Mouse (Mus musculus) forebrain, postnatal 0 days (tissue): ENCODE measurements at regions not wholly inside any gene's neighbourhood (a gene's known extent, or its start where the extent isn't known, plus 50 kb on each side); places are given as distances from the start of the nearest gene placed in this dataset.
A peak's percentile ranks its signal among the peaks of the same experiment; 100 is the strongest.

Experiments used
- ATAC-seq: fragments of 200-750 bp; cut with Nextera tagmentation; 2 replicates; pipeline ENCODE4 v1.8.0; 2017; ENCODE audit warnings: mild to moderate bottlenecking, moderate library complexity
- DNase-seq: peaks from one replicate; pipeline ENCODE4 v3.0.0-alpha.2; 2015
- H3K27ac ChIP-seq: fragments of 300-500 bp; sonication (generic); 2 replicates; pipeline ENCODE4 v1.5.1; 2014; ENCODE audit warnings: low read depth, mild to moderate bottlenecking, antibody characterized with exemption, low read length, moderate library complexity, mixed read lengths
- H3K27me3 ChIP-seq: fragments of 300-500 bp; sonication (generic); 2 replicates; pipeline ENCODE4 v1.6.1; 2014; ENCODE audit warnings: mild to moderate bottlenecking, low read length, mixed read lengths; ENCODE audit not compliant: insufficient read depth
- H3K36me3 ChIP-seq: fragments of 300-500 bp; sonication (generic); 2 replicates; pipeline ENCODE4 v1.6.1; 2014; ENCODE audit warnings: mild to moderate bottlenecking, moderate library complexity; ENCODE audit not compliant: insufficient read depth
- H3K4me1 ChIP-seq: fragments of 300-500 bp; sonication (generic); 2 replicates; pipeline ENCODE4 v1.6.1; 2014; ENCODE audit warnings: antibody characterized with exemption; ENCODE audit not compliant: insufficient read depth
- H3K4me2 ChIP-seq: fragments of 300-500 bp; sonication (generic); 2 replicates; pipeline ENCODE4 v1.6.1; 2014; ENCODE audit warnings: low read depth, mild to moderate bottlenecking, moderate library complexity
- H3K4me3 ChIP-seq: fragments of 300-500 bp; sonication (generic); 2 replicates; pipeline ENCODE4 v1.5.1; 2014; ENCODE audit warnings: low read depth, low read length, mixed read lengths
- H3K9ac ChIP-seq: fragments of 300-500 bp; sonication (generic); 2 replicates; pipeline ENCODE4 v1.6.1; 2014; ENCODE audit warnings: mild to moderate bottlenecking
- H3K9me3 ChIP-seq: fragments of 300-500 bp; sonication (generic); 2 replicates; pipeline ENCODE4 v1.6.1; 2016; ENCODE audit warnings: low read length
- CTCF ChIP-seq: sonication (generic); IDR thresholded peaks from 2 replicates; pipeline ENCODE4 v1.5.1; 2016; ENCODE audit warnings: antibody characterized with exemption, control low read depth, low read depth
- WGBS: fragments of 180-500 bp; shearing (Covaris S2); extraction: QIAGEN DNeasy Blood & Tissue Kit; methylation state at CpG from one replicate; pipeline ENCODE4 v1.1.7; 2014; 5-methylcytosine and 5-hydroxymethylcytosine counted together

DNA sequence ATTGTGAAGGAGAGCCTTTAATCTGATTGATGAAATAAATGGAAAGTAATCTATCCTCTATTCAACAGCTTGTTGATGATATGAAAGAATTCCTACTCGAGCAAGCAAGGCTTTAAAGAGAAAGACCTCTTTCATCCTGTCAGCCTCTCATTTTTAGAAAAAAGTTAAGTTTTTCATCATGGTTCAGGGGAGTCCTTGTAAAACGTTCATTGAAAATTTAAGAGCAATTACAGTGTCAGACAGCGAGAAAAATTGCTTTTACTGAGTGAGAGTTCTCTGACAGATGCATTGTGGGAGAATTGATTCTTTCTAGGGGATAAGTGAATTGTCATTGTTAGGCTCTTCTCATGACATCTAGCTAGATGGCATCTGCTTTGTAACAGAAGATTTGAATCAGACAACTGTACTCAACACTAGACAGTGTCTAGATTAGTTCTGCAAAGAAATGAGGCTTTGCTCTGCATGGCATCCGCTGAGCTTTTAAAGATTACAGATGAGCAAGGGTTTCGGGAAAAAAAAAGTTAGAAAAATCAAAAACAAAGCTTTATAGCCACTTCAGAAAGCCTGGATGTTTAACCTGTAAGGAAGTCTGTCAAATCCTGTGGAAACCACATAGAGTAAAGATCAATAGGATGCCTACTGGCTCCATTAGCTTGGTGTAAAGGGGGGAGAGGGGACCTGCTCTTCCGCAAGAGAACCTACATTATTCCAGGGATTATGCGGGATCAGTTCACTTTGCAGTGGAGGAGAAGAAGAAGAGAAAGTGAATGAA lies 332.2 kb downstream of the Isl1 start:
- ATAC-seq = peak; percentile 95
- H3K4me3 ChIP-seq = no peak overlapping the region
- no peak overlapping the region for H3K9ac ChIP-seq
- peak; percentile 32 for DNase-seq
- H3K4me2 ChIP-seq = peak overlapping the region; percentile 17
- no peak overlapping the region for H3K27ac ChIP-seq
- no peaks in the 10 kb centered on the region for H3K9me3 ChIP-seq
- H3K4me1 ChIP-seq = no peaks in the 10 kb centered on the region
- H3K27me3 ChIP-seq = no peaks in the 10 kb centered on the region
- H3K36me3 ChIP-seq = no peaks in the 10 kb centered on the region
- no peak for TF ChIP-seq CTCF
- 18% methylated on average over 7 of the region's 7 CpGs for WGBS
